Mouse (Mus musculus): ENCODE measurements around the gene Ndn. TPM values are rescaled to one million over a fixed set of nuclear protein-coding genes. Genes with fewer than 3 reads are reported as not detected.

Ndn gene
- not detected in 2 replicates for total RNA-seq (2017)

GRCm38 (mm10) chr7:62346269-62346668 lies at the start of gene Ndn:
Ndn (plus strand) TSS chr7:62346569.
- no peak for ATAC-seq (ENCODE audit: extremely low read depth, insufficient number of reproducible peaks, low FRiP score, poor library complexity, severe bottlenecking)

GRCm38 (mm10) chr7:62302451-62302850 lies 43.9 kb upstream of the Ndn start:
- ATAC-seq (ENCODE audit: extremely low read depth, insufficient number of reproducible peaks, low FRiP score, poor library complexity, severe bottlenecking), result no peak

GRCm38 (mm10) chr7:62306896-62307614 lies 39.3 kb upstream of the Ndn start:
- no peak for ATAC-seq (ENCODE audit: extremely low read depth, insufficient number of reproducible peaks, low FRiP score, poor library complexity, severe bottlenecking)

- ATAC-seq (ENCODE audit: extremely low read depth, insufficient number of reproducible peaks, low FRiP score, poor library complexity, severe bottlenecking), result no peak
Measured at GRCm38 (mm10) chr7:62316793-62317192, 29.6 kb upstream of the Ndn start.

- no peak for ATAC-seq (ENCODE audit: extremely low read depth, insufficient number of reproducible peaks, low FRiP score, poor library complexity, severe bottlenecking)
Measured at GRCm38 (mm10) chr7:62345411-62345810, 958 bp upstream of the Ndn start.

GRCm38 (mm10) chr7:62348106-62348803 lies 1.9 kb downstream of the Ndn start:
- ATAC-seq (ENCODE audit: extremely low read depth, insufficient number of reproducible peaks, low FRiP score, poor library complexity, severe bottlenecking), result no peak

- ATAC-seq (ENCODE audit: extremely low read depth, insufficient number of reproducible peaks, low FRiP score, poor library complexity, severe bottlenecking), result no peak
Measured at GRCm38 (mm10) chr7:62348804-62349190, 2.4 kb downstream of the Ndn start.

- ATAC-seq (ENCODE audit: extremely low read depth, insufficient number of reproducible peaks, low FRiP score, poor library complexity, severe bottlenecking), result no peak
Measured at GRCm38 (mm10) chr7:62351266-62351665, 4.9 kb downstream of the Ndn start.

GRCm38 (mm10) chr7:62365039-62365636 lies 18.8 kb downstream of the Ndn start:
- ATAC-seq (ENCODE audit: extremely low read depth, insufficient number of reproducible peaks, low FRiP score, poor library complexity, severe bottlenecking), result no peak

- ATAC-seq (ENCODE audit: extremely low read depth, insufficient number of reproducible peaks, low FRiP score, poor library complexity, severe bottlenecking), result no peak
Measured at GRCm38 (mm10) chr7:62366730-62367129, 20.4 kb downstream of the Ndn start.

- no peak for ATAC-seq (ENCODE audit: extremely low read depth, insufficient number of reproducible peaks, low FRiP score, poor library complexity, severe bottlenecking)
Measured at GRCm38 (mm10) chr7:62375658-62376057, 29.3 kb downstream of the Ndn start.

GRCm38 (mm10) chr7:62376510-62377304 lies 30.3 kb downstream of the Ndn start, which contains the start of gene Magel2:
Magel2 (plus strand) TSS chr7:62377010.
- ATAC-seq (ENCODE audit: extremely low read depth, insufficient number of reproducible peaks, low FRiP score, poor library complexity, severe bottlenecking), result no peak

GRCm38 (mm10) chr7:62377313-62377712 lies 30.9 kb downstream of the Ndn start:
- no peak for ATAC-seq (ENCODE audit: extremely low read depth, insufficient number of reproducible peaks, low FRiP score, poor library complexity, severe bottlenecking)

- ATAC-seq (ENCODE audit: extremely low read depth, insufficient number of reproducible peaks, low FRiP score, poor library complexity, severe bottlenecking), result no peak
Measured at GRCm38 (mm10) chr7:62378529-62378928, 32.2 kb downstream of the Ndn start.

GRCm38 (mm10) chr7:62382391-62382790 lies 36.0 kb downstream of the Ndn start:
- no peak for ATAC-seq (ENCODE audit: extremely low read depth, insufficient number of reproducible peaks, low FRiP score, poor library complexity, severe bottlenecking)

- ATAC-seq (ENCODE audit: extremely low read depth, insufficient number of reproducible peaks, low FRiP score, poor library complexity, severe bottlenecking), result no peak
Measured at GRCm38 (mm10) chr7:62388291-62388690, 41.9 kb downstream of the Ndn start.

- ATAC-seq (ENCODE audit: extremely low read depth, insufficient number of reproducible peaks, low FRiP score, poor library complexity, severe bottlenecking), result no peak
Measured at GRCm38 (mm10) chr7:62392202-62392601, 45.8 kb downstream of the Ndn start.
